Mouse (Mus musculus) limb, embryonic 11.5 days (tissue): ENCODE data around the gene Synpo2. TPM values are rescaled to one million over a fixed set of nuclear protein-coding genes. Genes with fewer than 3 reads are reported as not detected.
A peak's percentile ranks its signal among the peaks of the same experiment; 100 is the strongest.

Experiments used
- ATAC-seq: fragments of 200-750 bp; cut with Nextera tagmentation; 2 replicates; pipeline ENCODE4 v1.8.0; 2017; ENCODE audit warnings: low read depth; ENCODE audit not compliant: insufficient number of reproducible peaks, low FRiP score, low TSS enrichment
- DNase-seq: peaks from one replicate; pipeline ENCODE4 v3.0.0-alpha.2; 2015; ENCODE audit warnings: low spot score
- H3K27ac ChIP-seq: fragments of 300-500 bp; sonication (generic); replicated peaks from 2 replicates; pipeline ENCODE4 v1.5.1; 2014; ENCODE audit warnings: low read depth, mild to moderate bottlenecking, low read length
- H3K27me3 ChIP-seq: fragments of 300-500 bp; sonication (generic); 2 replicates; pipeline ENCODE4 v1.6.1; 2014; ENCODE audit warnings: mild to moderate bottlenecking, low read length, mixed read lengths; ENCODE audit not compliant: control insufficient read depth, insufficient read depth
- H3K36me3 ChIP-seq: fragments of 300-500 bp; sonication (generic); 2 replicates; pipeline ENCODE4 v1.6.1; 2014; ENCODE audit warnings: mild to moderate bottlenecking, low read length, moderate library complexity, mixed read lengths; ENCODE audit not compliant: control insufficient read depth, insufficient read depth
- H3K4me1 ChIP-seq: fragments of 300-500 bp; sonication (generic); 2 replicates; pipeline ENCODE4 v1.6.1; 2014; ENCODE audit warnings: low read length, mixed read lengths; ENCODE audit not compliant: control insufficient read depth, insufficient read depth
- H3K4me2 ChIP-seq: fragments of 300-500 bp; sonication (generic); 2 replicates; pipeline ENCODE4 v1.6.1; 2014; ENCODE audit warnings: low read depth, mild to moderate bottlenecking, moderate library complexity; ENCODE audit not compliant: severe bottlenecking
- H3K4me3 ChIP-seq: fragments of 300-500 bp; sonication (generic); 2 replicates; pipeline ENCODE4 v1.5.1; 2014; ENCODE audit warnings: low read depth, low read length
- H3K9ac ChIP-seq: fragments of 300-500 bp; sonication (generic); 2 replicates; pipeline ENCODE4 v1.6.1; 2014; ENCODE audit warnings: mild to moderate bottlenecking, low read length
- H3K9me3 ChIP-seq: fragments of 300-500 bp; sonication (generic); 2 replicates; pipeline ENCODE4 v1.6.1; 2016; ENCODE audit warnings: low read length; ENCODE audit not compliant: control insufficient read depth
- WGBS: fragments of 180-500 bp; shearing (Covaris S2); extraction: QIAGEN DNeasy Blood & Tissue Kit; methylation state at CpG from one replicate; pipeline ENCODE4 v1.1.7; 2014; 5-methylcytosine and 5-hydroxymethylcytosine counted together
- polyA plus RNA-seq: library from polyadenylated mRNA; unstranded; fragments of >200 nt; fragmentation: Nextera tagmentation; extraction: Ambion mirVana; gene quantifications from 2 replicates; pipeline ENCODE4 v1.2.1, GENCODE M21; 2014

Gene Synpo2
- polyA plus RNA-seq, 1 experiment from 2014 or later = 4.2 TPM

- DNase-seq (no peak), ATAC-seq (no peak)
- Histone ChIP-seq H3K4me2 (no peak overlapping the region), H3K9me3 (no peaks in the 10 kb centered on the region), H3K36me3 (no peaks in the 10 kb centered on the region), H3K27me3 (no peaks in the 10 kb centered on the region), H3K4me3 (no peak overlapping the region), H3K9ac (no peak overlapping the region), H3K4me1 (no peaks in the 10 kb centered on the region), H3K27ac (no peak overlapping the region)
- 87% methylated on average over 11 of the region's 11 CpGs for WGBS
Observed at GRCm38 (mm10) chr3:123112781-123113180, 123.2 kb downstream of the Synpo2 start.

- no peaks in the 10 kb centered on the region for H3K9me3 ChIP-seq
- WGBS = 87% methylated on average over 10 of the region's 10 CpGs
- no peak overlapping the region for H3K4me2 ChIP-seq
- H3K27me3 ChIP-seq = no peaks in the 10 kb centered on the region
- ATAC-seq (no peak), DNase-seq (no peak)
- H3K27ac ChIP-seq = no peak overlapping the region
- no peaks in the 10 kb centered on the region for H3K4me1 ChIP-seq
- no peak overlapping the region for H3K4me3 ChIP-seq
- no peak overlapping the region for H3K9ac ChIP-seq
- no peaks in the 10 kb centered on the region for H3K36me3 ChIP-seq
Observed at GRCm38 (mm10) chr3:123111071-123111711, 124.8 kb downstream of the Synpo2 start.

GRCm38 (mm10) chr3:123107830-123108549, 128.0 kb downstream of the Synpo2 start:
- 71% methylated on average over 14 of the region's 14 CpGs for WGBS
- H3K4me3 ChIP-seq = no peak overlapping the region
- ATAC-seq (no peak), DNase-seq (no peak)
- no peak overlapping the region for H3K4me2 ChIP-seq
- H3K4me1 ChIP-seq = no peaks in the 10 kb centered on the region
- no peak overlapping the region for H3K9ac ChIP-seq
- no peaks in the 10 kb centered on the region for H3K36me3 ChIP-seq
- H3K27ac ChIP-seq = no peak overlapping the region
- H3K27me3 ChIP-seq = no peaks in the 10 kb centered on the region
- H3K9me3 ChIP-seq = no peaks in the 10 kb centered on the region

DNA sequence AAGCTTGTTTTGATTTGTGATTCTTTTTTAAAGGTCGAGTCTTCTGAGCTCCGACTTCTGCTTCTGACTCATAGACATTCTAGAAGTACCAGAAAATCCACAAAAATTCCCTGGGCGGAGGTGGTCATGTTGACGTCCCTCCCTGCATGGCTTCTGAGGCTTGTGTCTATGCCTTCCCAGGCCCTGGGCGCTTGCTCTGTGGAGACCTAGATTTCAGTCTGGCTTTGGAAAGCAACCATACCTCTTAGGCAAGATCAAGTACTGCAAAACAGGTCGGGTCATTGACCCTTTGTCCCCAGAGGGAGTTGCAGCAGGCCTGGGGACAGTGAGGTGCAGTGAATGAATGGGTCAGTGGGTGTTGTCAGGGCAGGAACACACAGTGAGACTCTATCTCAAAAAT, 131.6 kb downstream of the Synpo2 start:
- H3K4me3 ChIP-seq = no peak overlapping the region
- H3K4me1 ChIP-seq = no peaks in the 10 kb centered on the region
- H3K9ac ChIP-seq = no peak overlapping the region
- no peaks in the 10 kb centered on the region for H3K9me3 ChIP-seq
- ATAC-seq = no peak
- H3K36me3 ChIP-seq = no peaks in the 10 kb centered on the region
- DNase-seq = no peak
- H3K4me2 ChIP-seq = no peak overlapping the region
- H3K27ac ChIP-seq = no peak overlapping the region
- WGBS = 82% methylated on average over 6 of the region's 6 CpGs
- H3K27me3 ChIP-seq = no peaks in the 10 kb centered on the region

- Histone ChIP-seq H3K4me2 (no peak overlapping the region), H3K4me1 (no peaks in the 10 kb centered on the region), H3K27ac (no peak overlapping the region), H3K9me3 (no peaks in the 10 kb centered on the region), H3K4me3 (no peak overlapping the region), H3K36me3 (no peaks in the 10 kb centered on the region), H3K9ac (no peak overlapping the region), H3K27me3 (no peaks in the 10 kb centered on the region)
- peak; percentile 80 for DNase-seq
- WGBS = 30% methylated on average over 13 of the region's 13 CpGs
- ATAC-seq = peak; percentile 72
Observed at GRCm38 (mm10) chr3:123103151-123103860, 132.6 kb downstream of the Synpo2 start.

DNA sequence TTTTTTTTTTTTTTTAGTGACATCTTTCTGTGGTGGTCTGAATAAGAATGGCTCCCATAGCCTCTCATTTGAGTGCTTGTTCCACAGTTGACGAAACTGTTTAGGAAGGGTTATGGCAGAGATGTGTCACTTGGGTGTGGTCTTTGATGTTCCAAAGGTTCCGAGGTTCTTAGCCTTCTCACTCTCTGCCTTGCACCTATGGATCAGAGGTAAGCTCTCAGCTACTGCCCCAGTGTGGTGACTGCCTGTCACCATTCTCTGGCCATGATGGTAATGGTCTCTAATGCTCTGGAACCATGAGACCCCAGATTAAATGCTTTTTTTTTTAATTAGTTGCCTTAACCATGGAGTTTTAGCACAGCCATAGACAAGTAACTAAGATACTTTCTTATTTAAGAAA, 134.2 kb downstream of the Synpo2 start:
- no peak for DNase-seq
- Histone ChIP-seq H3K4me3 (no peak overlapping the region), H3K9me3 (no peaks in the 10 kb centered on the region), H3K9ac (no peak overlapping the region), H3K27ac (no peak overlapping the region), H3K4me1 (no peaks in the 10 kb centered on the region), H3K4me2 (no peak overlapping the region), H3K36me3 (no peaks in the 10 kb centered on the region), H3K27me3 (no peaks in the 10 kb centered on the region)
- ATAC-seq = no peak
- WGBS = 84% methylated on average over 2 of the region's 2 CpGs

DNA sequence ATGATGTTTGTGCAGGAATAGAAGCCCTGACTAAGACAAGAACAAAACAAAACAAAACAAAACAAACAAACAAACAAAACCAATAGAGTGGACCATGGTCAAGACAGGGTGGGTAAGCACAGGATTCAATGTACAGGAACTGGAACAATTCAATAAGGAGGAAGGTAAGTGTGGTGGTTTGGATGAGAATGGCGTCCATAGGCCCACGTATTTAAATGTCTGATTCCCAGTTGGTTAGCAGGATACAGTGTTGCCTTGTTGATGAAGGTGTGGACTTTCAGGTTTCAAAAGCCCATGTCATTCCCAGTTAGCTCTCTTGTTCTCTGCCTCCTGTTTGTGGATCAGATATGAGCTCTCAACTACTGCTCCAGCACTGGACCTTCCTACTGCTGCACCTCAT, 140.8 kb downstream of the Synpo2 start:
- DNase-seq = no peak
- H3K36me3 ChIP-seq = no peaks in the 10 kb centered on the region
- H3K9me3 ChIP-seq = no peaks in the 10 kb centered on the region
- no peak overlapping the region for H3K4me2 ChIP-seq
- no peaks in the 10 kb centered on the region for H3K27me3 ChIP-seq
- H3K27ac ChIP-seq = no peak overlapping the region
- no peak overlapping the region for H3K9ac ChIP-seq
- 88% methylated on average over 2 of the region's 2 CpGs for WGBS
- H3K4me1 ChIP-seq = peaks cover 3% of the 10 kb centered on the region; the same call in 1 of the 2 replicates
- no peak for ATAC-seq
- no peak overlapping the region for H3K4me3 ChIP-seq

GRCm38 (mm10) chr3:123093640-123094361, 142.1 kb downstream of the Synpo2 start:
- H3K4me2 ChIP-seq = no peak overlapping the region
- 70% methylated on average over 11 of the region's 11 CpGs for WGBS
- no peaks in the 10 kb centered on the region for H3K9me3 ChIP-seq
- H3K4me1 ChIP-seq = peaks cover 3% of the 10 kb centered on the region; the same call in 1 of the 2 replicates
- H3K36me3 ChIP-seq = no peaks in the 10 kb centered on the region
- no peak overlapping the region for H3K27ac ChIP-seq
- no peak overlapping the region for H3K9ac ChIP-seq
- ATAC-seq = no peak
- DNase-seq = no peak
- no peak overlapping the region for H3K4me3 ChIP-seq
- H3K27me3 ChIP-seq = no peaks in the 10 kb centered on the region
